Mouse (Mus musculus): ENCODE measurements around the gene Tulp4. TPM values are rescaled to one million over a fixed set of nuclear protein-coding genes. Genes with fewer than 3 reads are reported as not detected.
"Not testable (repeated sequence)": the region's sequence is repeated elsewhere in the genome, so short reads cannot be mapped to it uniquely, and the experiment has no call there.

Gene Tulp4
- polyA plus RNA-seq, 1 experiment: 56.4 TPM

DNA sequence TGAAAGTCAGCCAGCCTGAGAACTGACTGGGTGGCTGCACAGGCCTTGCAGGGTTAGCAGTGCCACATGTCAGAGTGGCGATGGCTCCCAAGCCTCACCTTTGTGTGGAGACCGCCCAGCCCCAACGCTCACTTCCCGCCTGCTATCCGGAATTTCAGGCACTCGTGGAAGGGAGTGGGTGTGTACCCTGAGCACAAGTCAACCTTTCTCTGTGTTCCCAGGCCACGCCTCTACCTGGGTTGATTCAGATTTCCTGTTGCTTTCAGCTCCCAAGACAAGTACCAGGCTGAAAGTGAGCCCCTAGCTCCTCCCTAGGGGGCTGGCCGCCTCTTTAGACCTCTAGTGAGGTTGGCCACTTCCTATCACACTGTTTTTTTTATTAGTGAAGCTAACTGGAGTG lies 173.0 kb downstream of the Tulp4 start:
- H3K4me2 ChIP-seq (ENCODE audit: low read depth); H3K36me3 ChIP-seq (ENCODE audit: control insufficient read depth, insufficient read depth); H3K27me3 ChIP-seq (ENCODE audit: control insufficient read depth, insufficient read depth, insufficient read length); H3K79me2 ChIP-seq (ENCODE audit: control insufficient read depth, insufficient read depth); H3ac ChIP-seq (ENCODE audit: control insufficient read depth, insufficient read length); H3K4me3 ChIP-seq: not testable (repeated sequence)

DNA sequence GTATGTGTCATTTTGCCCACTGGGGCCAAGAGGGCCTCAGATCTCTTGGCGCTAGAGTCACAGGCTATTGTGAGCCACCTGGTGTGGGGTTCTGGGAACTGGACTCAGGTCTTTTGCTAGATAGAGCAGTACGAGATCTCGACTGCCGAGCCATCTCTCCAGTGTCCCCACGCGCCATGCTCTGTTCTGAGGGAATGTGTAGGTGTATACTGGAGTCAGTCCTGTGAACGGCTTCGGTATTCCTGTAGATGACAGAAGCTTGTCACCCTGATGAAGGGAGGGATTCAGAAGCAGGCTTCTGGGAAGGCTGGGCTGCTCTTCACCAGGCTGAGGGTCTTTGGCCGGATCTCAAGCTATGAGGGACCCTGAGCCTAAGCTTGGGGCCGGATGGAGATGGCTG lies 173.5 kb downstream of the Tulp4 start:
- not testable (repeated sequence) for H3K4me3 ChIP-seq; H3K79me2 ChIP-seq (ENCODE audit: control insufficient read depth, insufficient read depth); H3K27me3 ChIP-seq (ENCODE audit: control insufficient read depth, insufficient read depth, insufficient read length); H3K36me3 ChIP-seq (ENCODE audit: control insufficient read depth, insufficient read depth); H3ac ChIP-seq (ENCODE audit: control insufficient read depth, insufficient read length); H3K4me2 ChIP-seq (ENCODE audit: low read depth)

DNA sequence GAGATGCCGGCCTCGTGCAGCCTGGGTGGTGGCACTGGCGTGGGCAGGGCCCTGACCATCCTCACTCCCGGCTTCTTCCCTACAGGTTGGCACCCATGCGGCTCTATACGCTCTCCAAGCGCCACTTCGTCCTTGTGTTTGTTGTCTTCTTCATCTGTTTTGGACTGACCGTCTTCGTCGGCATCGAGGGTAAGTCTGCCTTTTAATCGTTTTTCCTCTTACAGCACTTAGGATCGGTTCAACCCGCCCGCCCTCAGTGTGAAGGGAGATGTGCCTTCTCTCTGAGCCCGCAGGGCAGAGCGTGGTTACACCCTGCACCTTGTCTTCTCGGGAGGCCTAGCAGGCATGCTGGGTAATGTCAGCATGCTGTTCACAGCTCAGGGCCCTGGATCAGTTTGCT lies 174.3 kb downstream of the Tulp4 start:
- H3ac ChIP-seq (ENCODE audit: control insufficient read depth, insufficient read length); H3K79me2 ChIP-seq (ENCODE audit: control insufficient read depth, insufficient read depth); H3K4me3 ChIP-seq; H3K36me3 ChIP-seq (ENCODE audit: control insufficient read depth, insufficient read depth); H3K27me3 ChIP-seq (ENCODE audit: control insufficient read depth, insufficient read depth, insufficient read length); H3K4me2 ChIP-seq (ENCODE audit: low read depth): not testable (repeated sequence)

DNA sequence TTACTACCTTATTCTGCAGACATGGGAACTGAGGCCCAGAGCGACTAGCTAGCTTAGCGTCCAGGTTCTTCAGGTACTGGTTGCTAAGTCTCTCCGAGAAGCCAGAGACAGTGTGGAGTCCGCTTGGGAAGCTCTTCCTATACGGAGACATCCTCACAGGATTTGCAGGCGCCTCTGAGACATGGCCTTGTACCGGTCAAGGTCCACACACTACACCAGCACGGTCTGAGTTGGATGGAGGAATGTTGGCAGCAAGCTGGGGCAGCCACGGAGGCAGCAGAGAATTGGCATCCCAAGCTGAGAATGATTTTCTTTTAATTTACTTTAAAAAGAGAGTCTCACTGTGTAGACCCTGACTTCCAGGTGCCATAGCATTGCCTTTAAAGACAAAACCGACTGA lies 176.9 kb downstream of the Tulp4 start:
- H3K4me3 ChIP-seq; H3K36me3 ChIP-seq (ENCODE audit: control insufficient read depth, insufficient read depth); H3ac ChIP-seq (ENCODE audit: control insufficient read depth, insufficient read length); H3K79me2 ChIP-seq (ENCODE audit: control insufficient read depth, insufficient read depth); H3K27me3 ChIP-seq (ENCODE audit: control insufficient read depth, insufficient read depth, insufficient read length); H3K4me2 ChIP-seq (ENCODE audit: low read depth): not testable (repeated sequence)

DNA sequence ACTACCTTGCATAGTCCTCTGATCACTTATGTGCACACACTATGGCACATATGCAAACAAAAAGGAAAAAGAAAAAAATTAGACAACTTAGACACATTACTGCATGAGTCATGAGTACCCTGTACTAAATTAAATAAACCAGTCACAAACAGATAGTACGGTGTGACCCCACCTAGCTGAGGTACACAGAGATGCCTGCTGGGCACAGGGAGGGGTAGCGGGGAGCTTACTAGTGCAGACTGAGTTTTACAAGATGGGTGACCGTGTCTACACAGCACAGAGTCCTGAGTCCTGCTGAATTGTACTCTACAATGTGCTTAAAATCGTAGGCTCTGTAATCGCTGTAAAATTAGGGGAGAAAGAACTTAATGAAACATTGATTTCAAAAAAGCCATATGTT lies 179.9 kb downstream of the Tulp4 start:
- not testable (repeated sequence) for H3K4me2 ChIP-seq (ENCODE audit: low read depth); H3K36me3 ChIP-seq (ENCODE audit: control insufficient read depth, insufficient read depth); H3K4me3 ChIP-seq; H3K79me2 ChIP-seq (ENCODE audit: control insufficient read depth, insufficient read depth); H3K27me3 ChIP-seq (ENCODE audit: control insufficient read depth, insufficient read depth, insufficient read length); H3ac ChIP-seq (ENCODE audit: control insufficient read depth, insufficient read length)

DNA sequence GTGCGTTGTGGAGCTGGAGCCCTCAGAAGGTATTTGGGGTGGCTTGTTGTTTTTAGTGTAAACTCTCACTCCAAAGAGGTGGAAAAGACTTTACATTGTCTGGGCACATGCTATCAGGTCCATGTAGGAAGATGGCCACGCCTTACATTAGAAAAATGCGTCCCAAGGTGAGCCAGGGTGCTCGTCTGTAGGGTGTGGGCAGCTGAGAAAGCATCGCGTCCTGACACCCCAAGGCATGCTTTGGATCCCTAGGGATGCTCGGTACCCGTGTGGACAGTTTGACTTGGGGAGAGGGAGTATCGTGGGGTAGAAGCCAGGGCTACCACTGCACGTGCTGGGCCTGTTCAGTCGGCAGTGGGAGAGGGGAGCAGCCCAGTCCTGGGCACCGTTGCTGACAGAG lies 182.8 kb downstream of the Tulp4 start:
- H3K4me2 ChIP-seq (ENCODE audit: low read depth); H3K4me3 ChIP-seq; H3K79me2 ChIP-seq (ENCODE audit: control insufficient read depth, insufficient read depth); H3K36me3 ChIP-seq (ENCODE audit: control insufficient read depth, insufficient read depth); H3ac ChIP-seq (ENCODE audit: control insufficient read depth, insufficient read length); H3K27me3 ChIP-seq (ENCODE audit: control insufficient read depth, insufficient read depth, insufficient read length): not testable (repeated sequence)

DNA sequence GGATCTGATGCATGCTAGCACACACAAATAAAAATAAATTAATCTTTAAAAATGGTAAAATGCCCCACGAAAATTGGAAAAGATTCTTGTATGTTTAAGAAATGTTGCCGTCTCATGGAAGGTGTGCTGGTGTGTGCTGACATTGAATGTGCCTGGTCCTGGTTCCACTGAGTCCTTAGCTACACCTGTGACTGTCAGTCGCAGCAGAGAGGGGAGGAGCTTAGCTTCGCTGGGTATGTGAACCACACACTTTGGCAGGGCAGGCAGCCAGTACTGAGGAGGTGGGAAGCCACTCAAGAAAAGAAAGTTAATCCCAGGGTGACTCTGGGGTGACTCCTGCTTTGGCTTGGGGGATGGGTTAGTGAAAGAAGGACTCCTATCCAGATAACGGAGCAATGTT lies 187.6 kb downstream of the Tulp4 start:
- H3ac ChIP-seq (ENCODE audit: control insufficient read depth, insufficient read length); H3K79me2 ChIP-seq (ENCODE audit: control insufficient read depth, insufficient read depth); H3K27me3 ChIP-seq (ENCODE audit: control insufficient read depth, insufficient read depth, insufficient read length); H3K4me3 ChIP-seq; H3K4me2 ChIP-seq (ENCODE audit: low read depth); H3K36me3 ChIP-seq (ENCODE audit: control insufficient read depth, insufficient read depth): not testable (repeated sequence)

DNA sequence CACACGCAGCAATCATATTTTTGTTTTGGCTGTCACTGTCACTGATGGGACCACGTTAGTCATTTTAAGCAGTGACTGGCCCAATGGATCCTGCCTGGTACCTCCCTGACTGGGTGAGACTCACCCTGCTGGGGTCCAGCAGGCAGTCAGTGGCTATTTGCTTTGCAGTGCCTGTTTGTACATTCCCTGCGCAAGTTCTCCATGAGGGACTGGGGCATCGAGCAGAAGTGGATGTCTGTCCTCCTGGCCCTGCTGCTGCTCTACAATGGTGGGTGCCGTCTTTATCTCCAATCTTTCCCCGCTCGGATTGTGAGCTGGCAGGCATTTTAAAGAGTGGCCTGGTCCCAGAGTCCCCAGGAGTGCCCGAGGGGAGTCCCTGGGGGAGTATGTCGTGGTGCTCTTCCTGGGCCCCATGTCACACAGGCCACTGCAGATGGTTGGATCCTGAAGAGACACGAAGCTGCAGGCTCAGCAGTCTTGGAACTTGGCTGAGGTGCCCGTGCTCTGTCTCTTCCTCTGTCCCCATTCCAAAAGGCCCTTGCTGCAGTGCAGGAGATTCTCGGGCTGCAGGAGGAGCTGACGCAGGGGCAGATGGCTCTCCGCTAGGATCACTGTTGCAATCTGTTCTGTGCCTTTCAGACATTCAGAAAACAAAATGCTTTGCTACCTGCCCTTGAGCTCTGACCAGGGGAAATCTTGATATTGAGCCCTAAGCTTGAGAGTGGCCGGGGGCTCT lies 191.0 kb downstream of the Tulp4 start:
- H3ac ChIP-seq (ENCODE audit: control insufficient read depth, insufficient read length); H3K4me3 ChIP-seq; H3K27me3 ChIP-seq (ENCODE audit: control insufficient read depth, insufficient read depth, insufficient read length); H3K36me3 ChIP-seq (ENCODE audit: control insufficient read depth, insufficient read depth); H3K79me2 ChIP-seq (ENCODE audit: control insufficient read depth, insufficient read depth); H3K4me2 ChIP-seq (ENCODE audit: low read depth): not testable (repeated sequence)

DNA sequence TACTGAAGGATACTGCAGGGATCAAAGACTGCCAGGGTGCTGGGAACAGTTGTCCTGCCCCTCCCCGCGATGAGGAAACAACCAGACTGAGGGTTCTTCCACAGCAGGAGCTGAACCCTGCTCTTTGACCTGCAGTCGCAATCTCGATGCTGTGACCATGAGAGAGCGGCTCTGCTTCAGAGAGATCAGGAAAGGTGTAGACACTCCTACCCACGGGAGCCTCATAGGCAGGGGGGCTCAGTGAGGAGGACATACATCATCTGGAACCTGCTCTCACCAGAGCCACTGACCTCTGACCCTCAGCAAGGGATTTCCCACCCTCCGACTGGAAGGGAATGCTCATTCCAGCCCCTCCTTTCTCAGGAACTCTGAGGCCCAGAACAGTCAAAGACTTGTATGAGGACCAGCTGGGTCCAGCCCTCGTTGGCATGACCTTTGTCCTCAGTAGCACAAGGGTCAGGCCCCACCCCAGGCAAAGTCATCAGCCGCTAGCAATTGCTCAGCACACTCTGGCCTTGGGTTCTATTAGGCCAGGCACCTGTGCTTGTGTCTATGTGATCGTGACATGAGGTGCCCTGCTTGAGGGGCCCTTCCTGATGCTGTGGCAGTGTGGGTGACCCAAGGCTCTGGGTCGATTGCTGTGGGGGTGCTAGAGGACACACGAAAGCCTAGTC lies 194.1 kb downstream of the Tulp4 start:
- not testable (repeated sequence) for H3ac ChIP-seq (ENCODE audit: control insufficient read depth, insufficient read length); H3K79me2 ChIP-seq (ENCODE audit: control insufficient read depth, insufficient read depth); H3K27me3 ChIP-seq (ENCODE audit: control insufficient read depth, insufficient read depth, insufficient read length); H3K4me2 ChIP-seq (ENCODE audit: low read depth); H3K36me3 ChIP-seq (ENCODE audit: control insufficient read depth, insufficient read depth); H3K4me3 ChIP-seq

Other genes starting within 250 kb of the Tulp4 start
- 32.1 TPM for gene Synj2, start 165.2 kb upstream of the Tulp4 start, polyA plus RNA-seq (2012; fragmentation: generic; extraction: Trizol)
- gene Serac1, start 26.7 kb upstream of the Tulp4 start, polyA plus RNA-seq (2012; fragmentation: generic; extraction: Trizol): 3.5 TPM
- 72.8 TPM for gene Gtf2h5, start 26.7 kb upstream of the Tulp4 start, polyA plus RNA-seq (2012; fragmentation: generic; extraction: Trizol)
- gene Tmem181a, start 150.4 kb downstream of the Tulp4 start, polyA plus RNA-seq (2012; fragmentation: generic; extraction: Trizol): 8.7 TPM
- 7.0 TPM for gene Dynlt1a, start 211.1 kb downstream of the Tulp4 start, polyA plus RNA-seq (2012; fragmentation: generic; extraction: Trizol)

Measured in myocyte (in vitro differentiated cells).